Mouse (Mus musculus) CH12.LX (cell line): ENCODE results near the gene Lhx4.

ENCODE experiments used
- CHD2 ChIP-seq: IDR thresholded peaks from 2 replicates; pipeline ENCODE4 v1.6.1; 2011; ENCODE audit warnings: low read length, improper control_type of control experiment
- CTCF ChIP-seq, 2 experiments: IDR thresholded peaks in 1 of 2; conservative IDR thresholded peaks in 1 of 2; 2 replicates each; pipeline ENCODE4 v1.5.1; 2011 to 2012; ENCODE audit warnings: low read depth in 2 of 2, low read length in 2 of 2, improper control_type of control experiment in 1 of 2, inconsistent platforms in 1 of 2, mild to moderate bottlenecking in 1 of 2, moderate library complexity in 1 of 2
- E2F4 ChIP-seq: IDR thresholded peaks from 2 replicates; pipeline ENCODE4 v1.6.1; 2011; ENCODE audit warnings: low read depth, low read length, improper control_type of control experiment; ENCODE audit not compliant: insufficient replicate concordance
- JUND ChIP-seq: conservative IDR thresholded peaks from 2 replicates; pipeline ENCODE4 v1.6.1; 2011; ENCODE audit warnings: low read depth, low read length, improper control_type of control experiment
- MAFK ChIP-seq: IDR thresholded peaks from 2 replicates; pipeline ENCODE4 v1.6.1; 2011; ENCODE audit warnings: low read length, improper control_type of control experiment; ENCODE audit not compliant: insufficient replicate concordance
- MEF2A ChIP-seq: IDR thresholded peaks from 2 replicates; pipeline ENCODE4 v1.6.1; 2014; ENCODE audit warnings: low read depth, mild to moderate bottlenecking, inconsistent platforms, low read length, improper control_type of control experiment, borderline replicate concordance
- POLR2A ChIP-seq: IDR thresholded peaks from 2 replicates; pipeline ENCODE4 v1.6.1; 2011; ENCODE audit warnings: low read depth, mild to moderate bottlenecking, improper control_type of control experiment, low read length
- RCOR1 ChIP-seq: conservative IDR thresholded peaks from 2 replicates; pipeline ENCODE4 v1.6.1; 2012; ENCODE audit warnings: low read depth, mild to moderate bottlenecking, inconsistent platforms, low read length, improper control_type of control experiment
- SIN3A ChIP-seq: IDR thresholded peaks from 2 replicates; pipeline ENCODE4 v1.6.1; 2012; ENCODE audit warnings: low read length, improper control_type of control experiment, inconsistent platforms
- TCF12 ChIP-seq: IDR thresholded peaks from 2 replicates; pipeline ENCODE4 v1.6.1; 2014; ENCODE audit warnings: low read depth, mild to moderate bottlenecking, inconsistent platforms, low read length, improper control_type of control experiment
- UBTF ChIP-seq: IDR thresholded peaks from 2 replicates; pipeline ENCODE4 v1.6.1; 2012; ENCODE audit warnings: low read depth, mild to moderate bottlenecking, inconsistent platforms, low read length, improper control_type of control experiment, moderate library complexity
- USF1 ChIP-seq: IDR thresholded peaks from 2 replicates; pipeline ENCODE4 v1.6.1; 2014; ENCODE audit warnings: low read depth, mild to moderate bottlenecking, inconsistent platforms, low read length, improper control_type of control experiment
- ZC3H11A ChIP-seq: IDR thresholded peaks from 2 replicates; pipeline ENCODE4 v1.6.1; 2012; ENCODE audit warnings: low read depth, mild to moderate bottlenecking, inconsistent platforms, low read length, improper control_type of control experiment
- ZKSCAN1 ChIP-seq: IDR thresholded peaks from 2 replicates; pipeline ENCODE4 v1.6.1; 2012; ENCODE audit warnings: low read depth, inconsistent platforms, low read length, improper control_type of control experiment, borderline replicate concordance

DNA sequence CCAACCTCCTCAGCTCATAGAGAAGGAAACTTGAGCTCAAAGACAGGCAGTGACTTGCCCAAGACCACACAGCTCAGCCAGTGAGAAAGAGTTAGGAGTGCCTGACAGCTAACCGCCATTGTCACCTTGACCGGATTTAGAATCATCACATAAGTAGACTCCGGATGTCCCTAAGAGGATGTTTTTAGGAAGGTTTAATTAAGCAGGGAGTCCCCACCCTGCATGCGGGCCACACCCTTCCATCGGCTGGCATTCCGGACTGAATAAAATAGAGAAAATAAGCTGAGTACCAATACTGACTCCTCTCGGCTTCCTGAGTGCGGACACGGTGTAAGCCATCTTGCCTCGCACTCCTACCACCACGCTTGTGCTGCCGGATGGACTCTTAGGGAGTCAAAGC is 34.2 kb downstream of the Lhx4 start:
- no peak for TF ChIP-seq CTCF (conservative IDR thresholded peaks at IDR 0.05 in 1 of 2, IDR thresholded peaks at IDR 0.05 in 1 of 2; ENCODE audit: low read depth in 2 of 2, low read length in 2 of 2)
- no peak for TF ChIP-seq ZC3H11A
- TF ChIP-seq TCF12 = no peak
- TF ChIP-seq POLR2A = no peak
- no peak for TF ChIP-seq MEF2A
- TF ChIP-seq MAFK = no peak
- no peak for TF ChIP-seq SIN3A
- TF ChIP-seq RCOR1 = no peak
- no peak for TF ChIP-seq UBTF
- TF ChIP-seq CHD2 = no peak
- TF ChIP-seq ZKSCAN1 = no peak
- no peak for TF ChIP-seq USF1
- TF ChIP-seq JUND = no peak
- TF ChIP-seq E2F4 = no peak
